Mouse (Mus musculus): ENCODE measurements around the gene Dnase1.
"Not testable (repeated sequence)": the region's sequence is repeated elsewhere in the genome, so short reads cannot be mapped to it uniquely, and the experiment has no call there.

Dnase1 gene

GRCm38 (mm10) chr16:4045524-4045923, 8.8 kb downstream of the Dnase1 start:
- DNase-seq (ENCODE audit: low read depth, low spot score): no peak

- DNase-seq (ENCODE audit: low read depth, low spot score): no peak
These were observed 15.9 kb downstream of the Dnase1 start for GRCm38 (mm10) chr16:4052601-4053000.

DNA sequence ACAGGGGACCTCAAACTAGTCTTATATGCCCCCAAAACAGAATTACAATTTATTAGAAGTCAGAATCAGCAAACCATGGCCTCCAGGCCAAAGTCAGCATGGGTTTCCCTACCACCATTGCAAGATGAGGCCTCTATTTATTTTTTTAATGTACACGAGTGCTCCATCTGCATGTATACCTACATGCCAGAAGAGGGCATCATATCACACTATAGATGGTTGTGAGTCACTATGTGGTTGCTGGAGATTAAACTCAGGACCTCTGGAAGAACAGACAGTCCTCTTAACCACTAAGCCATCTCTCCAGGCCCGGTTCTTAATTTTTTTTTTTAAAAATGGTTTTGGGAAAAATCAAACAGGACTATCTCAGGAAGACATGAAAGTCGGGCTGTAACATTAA, 17.1 kb downstream of the Dnase1 start:
- DNase-seq (ENCODE audit: low read depth, low spot score): no peak

DNA sequence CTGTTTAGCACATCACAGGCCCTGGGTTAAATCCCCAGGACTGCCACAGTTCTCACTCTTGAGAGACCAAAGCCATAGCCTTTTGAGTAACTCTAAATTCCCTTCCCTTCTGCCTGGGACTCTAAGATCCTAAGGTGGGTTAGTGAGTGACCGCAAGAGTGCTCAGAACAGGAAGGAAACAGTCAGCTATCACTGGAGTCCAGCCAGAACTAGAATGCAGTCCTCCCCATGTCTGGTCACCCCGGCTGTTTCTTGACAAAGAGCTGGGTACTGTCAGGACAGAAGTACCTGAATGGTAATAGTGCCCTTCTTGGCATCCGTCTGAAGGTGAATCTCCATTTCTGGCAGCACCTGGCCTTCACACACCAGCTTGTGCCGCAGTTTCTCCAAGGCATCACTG, 28.2 kb downstream of the Dnase1 start:
- DNase-seq (ENCODE audit: low read depth, low spot score): no peak

GRCm38 (mm10) chr16:4068588-4068987, 31.8 kb downstream of the Dnase1 start:
- DNase-seq (ENCODE audit: low read depth, low spot score): peak; percentile 71

- no peak for DNase-seq (ENCODE audit: low read depth, low spot score)
These were observed 37.6 kb downstream of the Dnase1 start for GRCm38 (mm10) chr16:4074297-4074696.

GRCm38 (mm10) chr16:4074836-4075235, 38.1 kb downstream of the Dnase1 start:
- peak; percentile 18 for DNase-seq (ENCODE audit: low read depth, low spot score)

GRCm38 (mm10) chr16:4077384-4078061, 40.8 kb downstream of the Dnase1 start, which contains the start of gene Trap1:
Gene Trap1 (minus strand): TSS chr16:4077827.
- DNase-seq (ENCODE audit: low read depth, low spot score): peak; percentile 96

- peak; percentile 5 for DNase-seq (ENCODE audit: low read depth, low spot score)
These were observed 41.6 kb downstream of the Dnase1 start for GRCm38 (mm10) chr16:4078302-4078701.

GRCm38 (mm10) chr16:4079656-4080055, 42.9 kb downstream of the Dnase1 start:
- no peak for DNase-seq (ENCODE audit: low read depth, low spot score)

DNA sequence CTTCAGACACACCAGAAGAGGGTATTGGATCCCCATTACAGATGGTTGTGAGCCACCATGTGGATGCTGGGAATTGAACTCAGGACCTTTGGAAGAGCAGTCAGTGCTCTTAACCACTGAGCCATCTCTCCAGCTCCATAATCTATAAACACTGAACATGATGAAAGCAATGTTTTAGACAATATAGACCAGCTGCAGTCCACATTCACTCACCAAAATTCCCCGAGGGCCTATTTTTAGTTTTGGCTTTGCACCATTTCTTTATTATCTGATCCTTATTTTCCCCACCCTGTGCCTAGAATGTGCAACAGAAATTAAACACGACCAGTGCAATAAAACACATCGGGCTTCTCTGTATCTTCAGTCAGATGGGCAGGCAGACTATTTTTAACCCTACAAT, 43.7 kb downstream of the Dnase1 start:
- DNase-seq (ENCODE audit: low read depth, low spot score): not testable (repeated sequence)

DNA sequence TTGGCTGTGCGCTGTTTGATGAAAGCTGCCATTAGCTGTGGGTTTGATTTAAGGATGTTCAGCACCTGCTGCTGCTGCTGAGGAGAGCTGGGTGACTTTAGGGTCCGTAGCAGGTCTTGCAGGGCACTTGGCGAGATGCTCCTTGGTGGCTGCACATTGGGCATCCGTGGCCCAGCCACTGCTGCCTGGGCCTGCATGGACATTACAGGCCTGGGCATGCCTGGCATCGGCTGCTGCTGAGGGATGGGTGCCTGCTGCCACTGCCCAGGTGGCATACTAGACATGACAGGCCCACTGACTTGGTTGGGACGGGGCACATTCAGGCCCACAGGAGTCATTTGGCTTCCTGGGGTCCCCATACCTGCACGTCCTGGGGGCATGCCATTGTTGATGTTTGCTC, 48.3 kb downstream of the Dnase1 start:
- DNase-seq (ENCODE audit: low read depth, low spot score): no peak

DNA sequence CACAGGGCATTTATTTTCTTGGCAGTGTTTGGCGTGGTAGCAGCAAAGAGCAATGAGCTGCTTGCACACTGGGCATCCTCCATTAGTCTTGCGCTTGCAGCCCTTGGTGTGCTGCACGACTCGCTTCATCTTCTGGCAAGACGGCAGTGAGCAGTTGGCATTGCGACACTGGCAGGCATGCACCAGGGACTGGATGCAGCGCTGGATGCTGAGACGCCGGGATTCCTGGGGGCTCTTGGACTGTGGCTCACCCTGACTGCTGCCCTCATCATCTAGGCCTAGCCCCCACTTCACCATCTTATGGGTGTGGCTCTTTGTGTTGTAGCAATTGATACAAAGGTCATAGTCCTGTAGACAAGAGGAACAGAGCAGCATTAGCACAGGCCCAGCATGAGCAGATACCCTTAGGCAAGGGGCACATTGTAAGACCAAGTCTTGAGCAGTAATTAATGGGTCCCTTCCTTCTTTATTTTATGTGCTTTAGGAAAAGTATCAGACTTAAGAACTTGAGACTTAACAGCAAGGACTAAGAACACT, 49.2 kb downstream of the Dnase1 start:
- no peak for DNase-seq (ENCODE audit: low read depth, low spot score)

- DNase-seq (ENCODE audit: low read depth, low spot score): no peak
These were observed 50.6 kb downstream of the Dnase1 start for GRCm38 (mm10) chr16:4087214-4087913.

Measured in CD4-positive, CD25-positive, alpha-beta regulatory T cell, adult 2 months (primary cell).